Mouse (Mus musculus) ES-CJ7 (cell line): Measurements from ENCODE around the gene Acvr1c.

Experiments used
- DNase-seq: peaks from one replicate; pipeline ENCODE4 v3.0.0; 2011; ENCODE audit warnings: low read depth, low spot score

Gene Acvr1c

GRCm38 (mm10) chr2:58282259-58282910, 75.3 kb downstream of the Acvr1c start:
- DNase-seq: peak; percentile 81

GRCm38 (mm10) chr2:58281046-58281445, 76.6 kb downstream of the Acvr1c start:
- DNase-seq: no peak

DNA sequence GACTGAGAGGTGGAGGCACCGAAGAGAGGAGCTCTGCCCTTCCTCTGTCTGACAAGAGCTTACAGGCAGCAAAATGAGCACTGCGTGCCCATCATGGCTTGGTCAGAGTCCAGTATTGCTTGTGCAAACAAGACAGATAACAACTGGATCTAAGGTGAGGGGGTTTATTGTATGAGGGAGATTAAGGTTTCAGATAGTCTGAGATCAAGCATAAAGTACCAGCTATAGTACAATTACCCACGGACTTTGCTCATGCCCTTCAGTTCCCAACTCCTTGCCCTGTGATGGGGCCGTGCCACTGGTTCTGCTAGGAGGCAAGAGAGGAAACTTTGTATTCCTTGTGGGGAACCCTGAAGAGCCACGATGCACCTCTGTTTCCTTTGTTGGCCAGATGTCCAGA, 78.5 kb downstream of the Acvr1c start:
- DNase-seq: no peak

- DNase-seq: no peak
Measured at GRCm38 (mm10) chr2:58276454-58276853, 81.2 kb downstream of the Acvr1c start.

- DNase-seq: no peak
Measured at GRCm38 (mm10) chr2:58240639-58241038, 117.1 kb downstream of the Acvr1c start.

- no peak for DNase-seq
Measured at GRCm38 (mm10) chr2:58237487-58237886, 120.2 kb downstream of the Acvr1c start.
